Comparison of ENCODE assay signal across 9 mouse cellular contexts in genomic region chr3:82364988-82365387, GRCm38 (mm10). TPM values are rescaled to one million over a fixed set of nuclear protein-coding genes. Genes with fewer than 3 reads are reported as not detected.
DNase-seq lines count a peak whose midpoint lies in the region; ATAC-seq and TF ChIP-seq lines count a peak whose summit lies in the region.
"Had no signal": no experiment of that assay in that cellular context is flagged by ENCODE, and none has a peak within 500 bp of the region (broad histone marks: within the 10 kb centered on the region; RNA-seq: fewer than 3 reads in every experiment).

No protein-coding gene starts in this region.

- peaks cover 1% of the 10 kb centered on the region; the same call in 1 of the 2 replicates for H3K4me1 ChIP-seq in heart, adult 2 months (ENCODE audit: control insufficient read depth, insufficient read depth, low read length)
- no peaks in the 10 kb centered on the region; the same call in 1 of the 2 replicates for H3K4me1 ChIP-seq in heart, embryonic 11.5 days (ENCODE audit: control insufficient read depth, insufficient read depth, low read length)
- 0 out of 2 replicates have a peak, but pooled peaks cover 3% of the 10 kb centered on the region for H3K4me1 ChIP-seq in midbrain, embryonic 13.5 days (replicated peaks)
- H3K4me1 ChIP-seq: limb, embryonic 12.5 days had no signal

- no peak for ATAC-seq in heart, embryonic 11.5 days (replicated peaks; ENCODE audit: insufficient number of reproducible peaks, low FRiP score, low TSS enrichment)
- ATAC-seq in hematopoietic stem cell, adult 5-6 weeks (replicated peaks in 1 of 2; ENCODE audit: insufficient read depth in 1 of 2, low FRiP score in 2 of 2, low TSS enrichment in 1 of 2, low read depth in 1 of 2, poor library complexity in 2 of 2, severe bottlenecking in 2 of 2) = peak; percentile 39 to 62; a peak in 2 of 4 replicates
- ATAC-seq in midbrain, embryonic 13.5 days = peak; percentile 56

- TF ChIP-seq CTCF in heart, adult 2 months (IDR thresholded peaks at IDR 0.05) = peak; percentile 91

- no peaks in the 10 kb centered on the region for H3K27me3 ChIP-seq in heart, adult 2 months (ENCODE audit: control insufficient read depth, insufficient read depth, low read length)
- H3K27me3 ChIP-seq in heart, embryonic 11.5 days (ENCODE audit: control insufficient read depth, insufficient read depth, low read length) = no peaks in the 10 kb centered on the region
- H3K27me3 ChIP-seq in midbrain, embryonic 13.5 days = no peaks in the 10 kb centered on the region
- H3K27me3 ChIP-seq: limb, embryonic 12.5 days had no signal

- no peak overlapping the region for H3K27ac ChIP-seq in heart, adult 2 months
- H3K27ac ChIP-seq in heart, embryonic 11.5 days (ENCODE audit: low read depth, low read length) = no peak overlapping the region
- H3K27ac ChIP-seq in midbrain, embryonic 13.5 days = no peak overlapping the region
- H3K27ac ChIP-seq: limb, embryonic 12.5 days had no signal

- H3K4me2 ChIP-seq in heart, embryonic 11.5 days = no peak overlapping the region
- H3K4me2 ChIP-seq in midbrain, embryonic 13.5 days (replicated peaks) = no peak overlapping the region
- H3K4me2 ChIP-seq: limb, embryonic 12.5 days had no signal

- H3K4me3 ChIP-seq in heart, adult 2 months = no peak overlapping the region
- no peak overlapping the region for H3K4me3 ChIP-seq in heart, embryonic 11.5 days (ENCODE audit: low read depth, low read length)
- no peak overlapping the region for H3K4me3 ChIP-seq in midbrain, embryonic 13.5 days (replicated peaks)
- H3K4me3 ChIP-seq: limb, embryonic 12.5 days had no signal

- no peak overlapping the region for H3K9ac ChIP-seq in heart, adult 2 months (ENCODE audit: low read depth, low read length)
- no peak overlapping the region for H3K9ac ChIP-seq in heart, embryonic 11.5 days (ENCODE audit: low read depth, low read length)
- H3K9ac ChIP-seq in midbrain, embryonic 13.5 days (replicated peaks) = no peak overlapping the region
- H3K9ac ChIP-seq: limb, embryonic 12.5 days had no signal

- TF ChIP-seq POLR2A in heart, adult 2 months (IDR thresholded peaks at IDR 0.05; ENCODE audit: insufficient read depth, low read depth, low read length) = no peak

- intact Hi-C loops in heart, adult 2 months (cut with DNase I) = loop anchor here (2.0 to 5.0 kb wide), 3 partner anchors 362 to 688 kb away; no protein-coding TSS in a partner anchor

- no peaks in the 10 kb centered on the region for H3K79me2 ChIP-seq in heart, adult 2 months (replicated peaks; ENCODE audit: control insufficient read depth, insufficient read depth, low read length)

- no peak for TF ChIP-seq EP300 in heart, adult 2 months (IDR thresholded peaks at IDR 0.05; ENCODE audit: insufficient read depth, low read depth, low read length)

- DNase-seq in heart, adult 2 months = no peak
- DNase-seq in A20 (ENCODE audit: low read depth, low spot score) = peak; percentile 50
- DNase-seq in adipocyte (ENCODE audit: low spot score) = peak; percentile 57
- no peak for DNase-seq in urinary bladder, adult 18-20 months (ENCODE audit: low spot score in 2 of 2)
- DNase-seq in ovary, postnatal 14 days (ENCODE audit: low spot score) = no peak

- 16% methylated on average over 4 of the region's 4 CpGs for WGBS in heart, adult 2 months
- WGBS in heart, embryonic 11.5 days (ENCODE audit: insufficient replicate concordance) = 36% methylated on average over 4 of the region's 4 CpGs
- WGBS in midbrain, embryonic 13.5 days = 36% methylated on average over 4 of the region's 4 CpGs

- no peaks in the 10 kb centered on the region for H3K9me3 ChIP-seq in heart, embryonic 11.5 days (replicated peaks; ENCODE audit: control insufficient read depth, low read length)
- H3K9me3 ChIP-seq in midbrain, embryonic 13.5 days = no peaks in the 10 kb centered on the region
- H3K9me3 ChIP-seq: limb, embryonic 12.5 days had no signal

- no peaks in the 10 kb centered on the region for H3K36me3 ChIP-seq in heart, adult 2 months (ENCODE audit: control insufficient read depth, insufficient read depth, low read length)
- no peaks in the 10 kb centered on the region for H3K36me3 ChIP-seq in heart, embryonic 11.5 days (ENCODE audit: control insufficient read depth, insufficient read depth, low read length)
- H3K36me3 ChIP-seq in midbrain, embryonic 13.5 days = peaks cover 39% of the 10 kb centered on the region

RNA-seq across cellular contexts. Expression of gene Map9, which starts 7.1 kb away (rescaled TPM):
- 1 to 10 TPM; 1.1 to 2.1 TPM for total RNA-seq in heart, adult 2 months (2021)
- 0.62 and 0.82 TPM in 2 replicates for polyA plus RNA-seq in heart, adult 2 months (2012; rRNA removed)
- polyA plus RNA-seq in heart, embryonic 11.5 days (2014; fragmentation: Nextera tagmentation; extraction: Ambion mirVana) = 5.2 and 5.5 TPM in 2 replicates
- total RNA-seq in hematopoietic stem cell, adult 5-6 weeks (2017) = 6.8 and 8.1 TPM in 2 replicates
- 50.8 and 57.6 TPM in 2 replicates for polyA plus RNA-seq in midbrain, embryonic 13.5 days (2015; fragmentation: Nextera tagmentation; extraction: Ambion mirVana)

Comparison
In these comparisons a context has a peak if more than half of its experiments do, and no peak if none do; other contexts are left out.
1. DNase-seq: peak in A20 (single experiment) and adipocyte (single experiment); none in heart, adult 2 months (0 of 2), urinary bladder, adult 18-20 months (0 of 2) and ovary, postnatal 14 days (single experiment).